Mouse (Mus musculus) bone marrow, adult 2 months (tissue): ENCODE data around the gene Vps8. TPM values are rescaled to one million over a fixed set of nuclear protein-coding genes. Genes with fewer than 3 reads are reported as not detected.
A peak's percentile ranks its signal among the peaks of the same experiment; 100 is the strongest.

Source experiments
- H3K27ac ChIP-seq: fragments of 200-500 bp; 2 replicates; pipeline ENCODE4 v1.5.1; 2012; ENCODE audit warnings: low read depth, mild to moderate bottlenecking, control low read depth, inconsistent platforms, low read length; ENCODE audit not compliant: control insufficient read depth, poor library complexity, insufficient read depth
- H3K4me1 ChIP-seq: fragments of 200-500 bp; 2 replicates; pipeline ENCODE4 v1.6.1; 2011; ENCODE audit warnings: low read length; ENCODE audit not compliant: control insufficient read depth, insufficient read depth
- H3K4me3 ChIP-seq: fragments of 200-500 bp; replicated peaks from 2 replicates; pipeline ENCODE3; 2011; ENCODE audit warnings: mild to moderate bottlenecking, low read depth, low read length, control low read depth; ENCODE audit not compliant: control insufficient read depth
- CTCF ChIP-seq: fragments of 200-500 bp; IDR thresholded peaks from 2 replicates; pipeline ENCODE4 v1.5.1; 2011; ENCODE audit warnings: low read length, control low read depth; ENCODE audit not compliant: control insufficient read depth, insufficient read depth
- POLR2A ChIP-seq: fragments of 200-500 bp; IDR thresholded peaks from 2 replicates; pipeline ENCODE4 v1.6.1; 2011; ENCODE audit warnings: low read depth, mild to moderate bottlenecking, control low read depth, low read length, borderline replicate concordance; ENCODE audit not compliant: control insufficient read depth
- WGBS: fragments of 180-500 bp; shearing (Covaris S2); methylation state at CpG from one replicate; pipeline ENCODE4 v1.1.7; 2018; 5-methylcytosine and 5-hydroxymethylcytosine counted together
- polyA plus RNA-seq: library from polyadenylated mRNA; stranded (reverse); fragments of >200 nt; gene quantifications from 2 replicates; pipeline ENCODE4 v1.2.4, GENCODE M21; 2011; ENCODE audit warnings: low replicate concordance; ENCODE audit not compliant: missing spikeins, insufficient read depth, insufficient read length

The Vps8 gene
- 3.7 and 14.1 TPM in 2 replicates for polyA plus RNA-seq

DNA sequence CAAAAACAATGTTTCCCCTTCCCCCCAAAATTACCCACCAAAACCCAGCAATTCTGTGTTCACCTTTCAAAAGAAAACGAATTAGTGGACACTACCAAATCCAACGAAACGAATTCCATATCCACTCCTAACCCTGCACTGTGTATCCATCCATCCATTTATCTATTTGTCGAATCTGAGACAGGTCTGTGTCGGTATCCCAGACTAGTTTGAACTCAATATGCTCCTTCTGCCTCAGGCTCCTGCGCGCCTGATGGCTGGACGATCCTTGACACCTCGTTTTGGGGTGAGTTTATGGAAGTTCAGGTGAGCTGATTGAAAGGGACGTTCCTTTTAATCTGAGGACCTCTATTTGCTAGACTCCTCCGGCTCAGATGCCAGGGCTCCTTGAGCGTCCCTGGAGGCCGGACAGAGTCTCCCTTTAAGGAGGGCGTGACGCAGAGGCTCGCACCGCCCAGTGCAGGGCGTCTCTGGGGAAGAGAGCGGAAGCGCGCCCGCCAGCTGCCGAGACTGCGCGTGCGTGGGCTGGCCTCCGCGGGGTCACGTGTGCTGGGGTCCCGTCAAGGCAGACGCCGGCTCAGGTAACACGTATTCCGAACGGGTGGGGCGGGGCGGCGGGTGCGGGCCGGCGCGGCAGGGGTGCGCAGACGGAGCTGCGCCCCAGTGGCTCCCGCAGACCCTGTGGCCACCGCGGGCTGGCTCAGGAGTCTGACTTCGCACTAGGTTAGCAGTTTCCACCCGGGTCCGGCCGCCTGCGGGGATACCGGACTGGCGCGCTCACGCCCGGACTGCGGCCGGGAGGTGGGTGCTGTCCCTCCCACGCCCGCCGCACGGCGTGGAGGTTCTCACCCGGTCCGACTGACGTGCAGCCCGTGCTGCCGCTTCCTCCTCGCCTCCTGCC lies at the start of gene Vps8:
Gene Vps8 (plus strand): TSS at position 474 of the 901 bp plus-strand sequence.
- Histone ChIP-seq H3K4me1 (no peaks in the 10 kb centered on the region; the same call in 1 of the 2 replicates), H3K4me3 (peak within 1 kb of the TSS; percentile 86), H3K27ac (peak within 1 kb of the TSS; percentile 70)
- WGBS, result 2% methylated on average over 70 of the region's 71 CpGs
- no peak for TF ChIP-seq CTCF
- TF ChIP-seq POLR2A, result peak; percentile 38; the same call in 1 of the 2 replicates

DNA sequence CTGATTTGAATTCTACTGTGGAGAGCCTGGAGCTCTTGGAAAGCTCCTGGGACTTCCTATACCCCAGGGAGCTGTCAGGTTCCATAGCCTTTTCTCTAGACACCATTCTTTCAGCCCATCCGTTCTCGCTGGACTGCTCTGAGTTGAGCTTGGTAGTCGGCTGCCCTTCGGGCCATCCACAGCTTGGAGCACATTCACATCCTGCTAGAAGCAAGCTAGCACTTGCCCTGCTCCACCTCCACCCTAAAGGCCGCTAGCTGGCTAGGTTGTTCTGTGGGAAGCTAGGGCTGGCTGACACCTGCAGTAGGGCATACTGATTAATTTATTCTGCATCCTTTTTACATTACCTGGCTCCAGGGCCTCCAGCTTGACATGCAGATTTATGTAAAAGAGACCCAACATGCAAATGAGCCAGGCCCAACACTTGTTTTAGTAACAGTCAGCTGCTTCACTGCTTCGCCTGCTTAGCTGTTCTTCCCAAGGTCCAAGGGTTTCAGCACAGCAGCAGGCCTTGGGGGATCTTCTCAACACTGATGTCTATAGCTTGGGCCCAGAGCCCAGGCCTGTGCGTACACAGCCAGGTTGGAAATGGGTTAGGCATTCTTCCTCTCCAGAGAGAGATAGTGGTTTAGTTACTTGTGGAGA lies 49.5 kb upstream of the Vps8 start:
- TF ChIP-seq CTCF (no peak), POLR2A (no peak)
- Histone ChIP-seq H3K27ac (no peak overlapping the region), H3K4me1 (no peaks in the 10 kb centered on the region), H3K4me3 (no peak overlapping the region)
- WGBS, result 89% methylated on average over 7 of the region's 7 CpGs

DNA sequence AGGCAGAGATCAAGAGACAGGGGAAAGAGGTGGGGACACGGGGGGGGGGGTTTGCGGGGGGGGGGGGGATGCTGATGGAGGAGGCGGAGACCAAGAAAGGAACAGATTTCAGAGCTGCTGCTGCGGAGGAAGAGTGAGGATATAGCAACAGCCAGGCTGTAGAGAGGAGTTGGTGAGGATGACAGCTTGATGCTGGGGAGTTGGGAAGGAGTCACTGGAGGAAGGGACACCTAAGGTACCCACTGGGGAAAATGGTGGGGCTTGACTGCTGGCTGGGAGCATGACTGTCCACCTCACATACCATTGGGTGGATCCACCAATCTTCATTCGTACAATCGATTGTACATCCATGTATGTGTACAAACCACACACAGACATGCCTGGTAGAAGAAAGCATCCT lies 48.9 kb upstream of the Vps8 start:
- no peaks in the 10 kb centered on the region for H3K4me1 ChIP-seq
- WGBS, result 89% methylated on average over 4 of the region's 6 CpGs
- no peak overlapping the region for H3K27ac ChIP-seq
- no peak for TF ChIP-seq CTCF
- no peak for TF ChIP-seq POLR2A
- no peak overlapping the region for H3K4me3 ChIP-seq

DNA sequence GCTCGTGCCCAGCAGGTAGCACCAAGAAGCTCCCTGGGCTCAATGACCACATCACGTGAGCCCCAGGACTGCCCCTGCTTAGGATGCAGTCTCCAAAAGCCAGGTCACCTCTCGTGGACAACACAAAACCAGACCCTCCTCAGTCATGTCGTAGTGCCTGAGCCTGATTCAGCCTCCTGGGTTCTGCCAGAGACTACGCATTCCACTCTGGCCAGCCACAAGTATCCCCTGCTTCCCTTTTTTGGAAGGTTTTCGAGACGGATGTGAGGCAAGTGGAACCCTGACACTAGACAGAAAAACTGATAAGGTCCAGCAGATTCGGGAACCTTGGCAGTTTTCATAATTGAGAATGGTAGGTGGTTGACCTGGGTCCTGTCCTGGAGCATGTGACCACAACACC lies 47.8 kb upstream of the Vps8 start:
- WGBS, result 46% methylated on average over 8 of the region's 8 CpGs
- TF ChIP-seq POLR2A, result no peak
- no peak for TF ChIP-seq CTCF
- Histone ChIP-seq H3K4me3 (no peak overlapping the region), H3K4me1 (no peaks in the 10 kb centered on the region; the same call in 1 of the 2 replicates), H3K27ac (no peak overlapping the region)

DNA sequence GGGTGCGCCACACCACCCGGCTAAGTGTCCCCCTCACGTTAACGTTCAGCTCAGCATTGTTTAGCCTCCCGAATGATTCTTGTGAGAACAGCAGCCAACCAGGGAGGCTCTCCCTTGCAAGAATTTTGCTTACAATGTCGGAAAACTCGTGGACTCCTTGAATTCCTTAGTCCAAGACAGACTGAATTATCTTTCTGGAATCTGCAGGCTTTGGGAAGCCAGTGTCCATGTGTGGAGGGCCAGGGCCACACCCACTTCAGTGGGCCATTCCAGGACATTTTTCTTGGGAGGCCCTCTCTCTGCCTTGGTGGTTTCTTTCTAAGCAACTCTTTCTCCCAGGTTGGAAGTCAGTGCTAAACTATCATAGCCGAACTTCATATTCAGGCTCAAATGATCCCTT lies 46.6 kb upstream of the Vps8 start:
- 79% methylated on average over 8 of the region's 8 CpGs for WGBS
- Histone ChIP-seq H3K4me3 (no peak overlapping the region), H3K4me1 (no peaks in the 10 kb centered on the region; the same call in 1 of the 2 replicates), H3K27ac (no peak overlapping the region)
- TF ChIP-seq POLR2A, result no peak
- no peak for TF ChIP-seq CTCF

DNA sequence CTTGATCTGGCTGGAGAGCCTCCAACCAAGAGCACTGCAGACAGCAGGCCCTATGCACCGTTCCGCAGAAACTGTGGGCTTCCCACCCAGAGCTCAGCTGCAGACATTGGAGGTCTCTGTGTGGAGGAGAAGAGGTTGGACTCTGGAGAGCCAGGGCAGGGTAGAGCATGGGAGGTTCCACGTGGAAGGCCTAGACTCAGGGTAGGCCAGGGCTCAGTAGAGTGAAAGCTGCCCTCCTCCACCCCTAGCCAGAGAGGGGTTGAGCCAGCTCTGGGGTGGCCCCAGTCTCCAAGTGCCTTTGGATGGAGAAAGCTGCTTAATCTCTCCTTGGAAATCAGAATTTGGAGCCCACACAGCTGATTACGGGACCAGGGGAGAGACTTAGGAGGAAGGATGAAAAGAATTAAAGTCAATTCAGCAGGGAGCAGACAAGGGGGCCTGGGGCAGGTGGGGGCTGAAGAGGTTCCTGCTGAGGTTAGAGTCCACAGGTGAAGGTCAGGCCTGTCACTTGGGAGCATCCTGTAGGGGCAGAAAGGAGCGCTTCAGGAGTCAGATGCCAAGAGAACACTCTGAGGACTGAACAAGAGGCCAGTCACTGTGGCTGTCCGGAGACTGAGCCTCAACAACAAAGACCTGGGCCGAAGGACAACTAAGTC lies 45.8 kb upstream of the Vps8 start:
- Histone ChIP-seq H3K4me1 (no peaks in the 10 kb centered on the region; the same call in 1 of the 2 replicates), H3K4me3 (no peak overlapping the region), H3K27ac (no peak overlapping the region)
- no peak for TF ChIP-seq POLR2A
- 72% methylated on average over 7 of the region's 7 CpGs for WGBS

DNA sequence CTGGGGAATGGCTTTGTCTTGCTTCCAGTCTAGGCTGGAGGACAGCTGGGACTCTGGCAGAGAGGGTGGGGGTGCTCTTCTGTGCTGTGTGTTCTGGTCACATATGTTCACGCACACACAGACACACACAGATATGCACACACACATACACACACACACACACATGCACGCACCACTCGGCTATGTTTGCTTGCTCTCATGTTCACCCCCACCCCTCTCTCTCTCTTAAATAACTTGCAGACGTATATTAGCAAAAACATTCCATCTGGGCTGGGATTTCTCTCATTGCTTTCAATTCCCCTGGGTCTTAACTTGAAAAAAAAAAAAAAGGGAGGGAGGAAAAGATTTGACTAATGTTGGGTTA lies 45.3 kb upstream of the Vps8 start:
- TF ChIP-seq POLR2A (no peak), CTCF (no peak)
- WGBS, result 73% methylated on average over 4 of the region's 4 CpGs
- H3K4me3 ChIP-seq, result no peak overlapping the region
- H3K27ac ChIP-seq, result no peak overlapping the region
- H3K4me1 ChIP-seq, result no peaks in the 10 kb centered on the region; the same call in 1 of the 2 replicates

DNA sequence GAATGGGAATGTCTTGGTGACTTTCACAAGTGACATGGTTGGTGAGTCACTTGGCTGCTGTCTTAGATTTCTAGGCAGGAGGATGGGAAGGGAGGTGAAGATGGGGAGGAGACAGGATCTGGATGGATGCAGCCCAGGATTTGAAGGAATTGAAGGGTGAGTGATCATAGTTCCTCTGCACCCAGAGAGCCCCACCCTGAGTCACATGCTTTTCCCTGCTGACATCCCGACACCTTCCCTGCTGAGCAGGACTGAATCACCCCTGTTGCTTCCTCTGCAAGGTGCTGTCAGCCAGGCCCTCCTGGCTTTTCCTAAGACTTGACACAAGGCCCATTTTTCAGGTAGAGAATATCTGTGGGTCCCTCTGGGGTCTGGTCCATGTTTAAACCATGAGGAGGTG lies 41.4 kb upstream of the Vps8 start:
- Histone ChIP-seq H3K4me3 (no peak overlapping the region), H3K4me1 (no peaks in the 10 kb centered on the region; the same call in 1 of the 2 replicates), H3K27ac (no peak overlapping the region)
- WGBS, result 77% methylated on average over 1 of the region's 1 CpGs
- TF ChIP-seq CTCF, result no peak
- TF ChIP-seq POLR2A, result no peak
